Mouse (Mus musculus) heart, embryonic 13.5 days (tissue): ENCODE measurements at regions not wholly inside any gene's neighbourhood (a gene's known extent, or its start where the extent isn't known, plus 50 kb on each side); places are given as distances from the start of the nearest gene placed in this dataset.

Source experiments
- ATAC-seq: fragments of 200-750 bp; cut with Nextera tagmentation; 2 replicates; pipeline ENCODE4 v1.8.0; 2017; ENCODE audit warnings: moderate TSS enrichment; ENCODE audit not compliant: insufficient number of reproducible peaks, low FRiP score, low TSS enrichment; ENCODE audit errors: extremely low read depth
- H3K27ac ChIP-seq: fragments of 300-500 bp; sonication (generic); replicated peaks from 2 replicates; pipeline ENCODE4 v1.5.1; 2015; ENCODE audit warnings: moderate library complexity, mild to moderate bottlenecking, inconsistent platforms
- H3K27me3 ChIP-seq: fragments of 300-500 bp; sonication (generic); replicated peaks from 2 replicates; pipeline ENCODE4 v1.6.1; 2015; ENCODE audit warnings: mild to moderate bottlenecking, inconsistent platforms
- H3K36me3 ChIP-seq: fragments of 300-500 bp; sonication (generic); 2 replicates; pipeline ENCODE4 v1.6.1; 2015; ENCODE audit warnings: mild to moderate bottlenecking, inconsistent platforms
- H3K4me1 ChIP-seq: fragments of 300-500 bp; sonication (generic); 2 replicates; pipeline ENCODE4 v1.6.1; 2015; ENCODE audit warnings: inconsistent platforms
- H3K4me2 ChIP-seq: fragments of 300-500 bp; sonication (generic); 2 replicates; pipeline ENCODE4 v1.6.1; 2015; ENCODE audit warnings: inconsistent platforms, mild to moderate bottlenecking, moderate library complexity
- H3K4me3 ChIP-seq: fragments of 300-500 bp; sonication (generic); 2 replicates; pipeline ENCODE4 v1.5.1; 2015; ENCODE audit warnings: moderate library complexity, mild to moderate bottlenecking, inconsistent platforms
- H3K9ac ChIP-seq: fragments of 300-500 bp; sonication (generic); 2 replicates; pipeline ENCODE4 v1.6.1; 2015; ENCODE audit warnings: inconsistent platforms, mild to moderate bottlenecking, moderate library complexity
- H3K9me3 ChIP-seq: fragments of 300-500 bp; sonication (generic); 2 replicates; pipeline ENCODE4 v1.6.1; 2016; ENCODE audit warnings: inconsistent platforms
- WGBS: fragments of 180-500 bp; shearing (Covaris S2); methylation state at CpG from one replicate; pipeline ENCODE4 v1.1.7; 2015; ENCODE audit warnings: mixed read lengths; 5-methylcytosine and 5-hydroxymethylcytosine counted together

DNA sequence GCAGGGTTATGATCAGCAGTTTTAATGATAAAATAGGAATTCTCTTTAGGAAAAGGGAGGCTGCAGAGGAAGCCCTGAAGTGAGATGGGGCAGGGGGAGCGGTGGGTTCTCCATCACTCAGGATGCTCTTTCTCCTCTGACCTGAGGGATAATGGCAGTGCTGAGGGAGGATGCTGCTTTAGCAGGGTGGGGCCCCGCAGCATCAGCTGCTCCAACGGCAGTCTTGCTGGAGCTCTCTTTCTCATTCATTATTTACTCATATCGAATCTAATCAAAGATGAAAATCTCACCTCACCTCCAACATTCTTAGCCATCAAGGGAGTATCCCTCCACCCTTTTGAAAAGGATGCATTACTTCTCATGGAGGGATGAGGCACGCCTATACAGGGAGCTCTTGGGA, 141.7 kb downstream of the Gm11011 start:
- H3K9me3 ChIP-seq: 0 out of 2 replicates have a peak, but pooled peaks cover under 1% of the 10 kb centered on the region
- no peaks in the 10 kb centered on the region for H3K36me3 ChIP-seq
- H3K27ac ChIP-seq: no peak overlapping the region
- H3K4me1 ChIP-seq: no peaks in the 10 kb centered on the region
- 78% methylated on average over 5 of the region's 5 CpGs for WGBS
- no peaks in the 10 kb centered on the region for H3K27me3 ChIP-seq
- H3K9ac ChIP-seq: no peak overlapping the region
- ATAC-seq: no peak
- H3K4me2 ChIP-seq: no peak overlapping the region
- H3K4me3 ChIP-seq: no peak overlapping the region

DNA sequence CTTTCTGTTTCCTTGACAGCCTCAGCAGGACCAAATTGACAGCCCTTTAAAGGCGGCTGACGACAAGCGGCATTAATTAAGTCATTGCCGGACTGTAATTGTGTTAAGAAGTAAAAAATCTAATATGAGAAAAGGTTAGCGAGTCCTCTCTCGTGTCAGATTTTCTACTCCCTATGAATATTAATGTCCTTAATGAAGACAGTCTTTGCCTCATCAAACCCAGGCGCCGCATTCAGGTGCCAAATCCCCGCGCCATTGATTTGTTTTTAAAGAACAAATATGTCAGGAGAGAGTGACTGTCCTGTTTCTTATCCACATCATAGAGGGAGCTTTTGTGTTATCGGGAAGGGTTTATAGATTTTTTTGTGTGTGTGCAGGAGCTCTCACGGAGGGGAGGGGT, 142.2 kb downstream of the Gm11011 start:
- Histone ChIP-seq H3K27me3 (no peaks in the 10 kb centered on the region), H3K4me2 (no peak overlapping the region), H3K9ac (no peak overlapping the region), H3K27ac (no peak overlapping the region), H3K9me3 (0 out of 2 replicates have a peak, but pooled peaks cover 3% of the 10 kb centered on the region), H3K36me3 (no peaks in the 10 kb centered on the region), H3K4me3 (no peak overlapping the region), H3K4me1 (no peaks in the 10 kb centered on the region)
- ATAC-seq: no peak
- WGBS: 86% methylated on average over 12 of the region's 12 CpGs

DNA sequence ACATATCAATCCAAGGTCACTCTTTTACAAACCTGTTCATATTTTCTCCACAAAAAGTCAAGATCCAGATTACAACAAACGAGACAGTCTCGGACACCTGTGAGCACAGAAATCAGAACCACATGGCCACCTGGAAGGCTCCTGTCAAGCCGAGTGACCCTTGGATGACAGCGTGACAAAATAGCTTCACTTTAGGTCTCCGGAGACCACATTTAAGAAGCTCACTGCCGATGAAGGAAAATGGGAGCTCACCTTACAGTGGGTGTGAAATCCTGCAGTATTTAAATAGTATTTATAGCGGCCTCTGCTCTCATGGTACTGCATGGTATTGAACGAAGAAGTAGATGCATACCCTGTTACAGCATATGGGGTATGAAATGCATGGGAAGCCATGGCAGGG, 144.3 kb downstream of the Gm11011 start:
- no peaks in the 10 kb centered on the region for H3K27me3 ChIP-seq
- 81% methylated on average over 8 of the region's 8 CpGs for WGBS
- ATAC-seq: no peak
- no peak overlapping the region for H3K4me2 ChIP-seq
- no peak overlapping the region for H3K9ac ChIP-seq
- no peaks in the 10 kb centered on the region for H3K36me3 ChIP-seq
- no peaks in the 10 kb centered on the region for H3K4me1 ChIP-seq
- H3K4me3 ChIP-seq: no peak overlapping the region
- 0 out of 2 replicates have a peak, but pooled peaks cover 3% of the 10 kb centered on the region for H3K9me3 ChIP-seq
- H3K27ac ChIP-seq: no peak overlapping the region

DNA sequence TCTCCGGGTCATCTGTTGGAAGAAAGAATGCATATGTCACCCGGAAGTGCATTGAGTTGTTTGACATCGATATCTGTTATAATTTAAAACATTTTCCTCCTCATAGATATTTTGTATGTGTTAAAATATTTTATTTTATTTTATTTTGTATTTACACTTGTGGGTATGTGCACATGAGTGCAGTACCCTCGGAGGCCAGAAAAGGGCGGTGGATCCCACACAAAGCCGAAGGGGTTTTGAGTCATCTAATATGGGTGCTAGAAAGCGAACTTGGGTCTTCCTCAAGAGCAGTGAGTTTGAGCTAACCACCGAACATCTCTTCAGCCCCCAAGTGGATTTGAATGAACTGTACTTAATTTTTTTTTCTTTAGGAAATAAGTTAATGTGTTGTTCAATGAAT, 156.0 kb downstream of the Gm11011 start:
- Histone ChIP-seq H3K9ac (no peak overlapping the region), H3K27ac (no peak overlapping the region), H3K4me3 (no peak overlapping the region), H3K27me3 (no peaks in the 10 kb centered on the region), H3K4me1 (no peaks in the 10 kb centered on the region), H3K36me3 (no peaks in the 10 kb centered on the region), H3K4me2 (no peak overlapping the region), H3K9me3 (0 out of 2 replicates have a peak, but pooled peaks cover 7% of the 10 kb centered on the region)
- WGBS: 87% methylated on average over 8 of the region's 8 CpGs
- no peak for ATAC-seq

DNA sequence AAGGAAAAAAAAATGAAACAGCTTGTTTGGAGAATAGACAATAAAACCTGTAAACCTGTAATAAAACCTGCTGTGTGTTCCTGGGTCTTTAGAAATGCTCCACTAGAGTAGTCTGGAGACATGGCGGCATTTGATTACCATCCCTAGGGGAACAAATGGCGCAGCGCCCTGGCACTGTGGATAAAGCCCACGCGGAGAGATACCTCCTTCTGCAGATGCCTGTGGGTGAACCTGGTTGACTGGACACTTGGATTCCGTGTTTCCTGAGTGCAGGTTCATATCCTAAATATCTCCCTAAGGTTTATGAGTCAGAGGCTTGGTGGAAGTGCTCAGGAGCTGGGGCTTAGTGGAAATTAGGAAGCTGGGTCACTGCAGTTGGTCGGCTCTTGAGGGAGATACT, 158.1 kb downstream of the Gm11011 start:
- ATAC-seq: no peak
- Histone ChIP-seq H3K4me1 (no peaks in the 10 kb centered on the region), H3K4me3 (no peak overlapping the region), H3K4me2 (no peak overlapping the region), H3K9me3 (no peaks in the 10 kb centered on the region), H3K27me3 (no peaks in the 10 kb centered on the region), H3K9ac (no peak overlapping the region), H3K27ac (no peak overlapping the region), H3K36me3 (no peaks in the 10 kb centered on the region)
- 82% methylated on average over 7 of the region's 7 CpGs for WGBS

DNA sequence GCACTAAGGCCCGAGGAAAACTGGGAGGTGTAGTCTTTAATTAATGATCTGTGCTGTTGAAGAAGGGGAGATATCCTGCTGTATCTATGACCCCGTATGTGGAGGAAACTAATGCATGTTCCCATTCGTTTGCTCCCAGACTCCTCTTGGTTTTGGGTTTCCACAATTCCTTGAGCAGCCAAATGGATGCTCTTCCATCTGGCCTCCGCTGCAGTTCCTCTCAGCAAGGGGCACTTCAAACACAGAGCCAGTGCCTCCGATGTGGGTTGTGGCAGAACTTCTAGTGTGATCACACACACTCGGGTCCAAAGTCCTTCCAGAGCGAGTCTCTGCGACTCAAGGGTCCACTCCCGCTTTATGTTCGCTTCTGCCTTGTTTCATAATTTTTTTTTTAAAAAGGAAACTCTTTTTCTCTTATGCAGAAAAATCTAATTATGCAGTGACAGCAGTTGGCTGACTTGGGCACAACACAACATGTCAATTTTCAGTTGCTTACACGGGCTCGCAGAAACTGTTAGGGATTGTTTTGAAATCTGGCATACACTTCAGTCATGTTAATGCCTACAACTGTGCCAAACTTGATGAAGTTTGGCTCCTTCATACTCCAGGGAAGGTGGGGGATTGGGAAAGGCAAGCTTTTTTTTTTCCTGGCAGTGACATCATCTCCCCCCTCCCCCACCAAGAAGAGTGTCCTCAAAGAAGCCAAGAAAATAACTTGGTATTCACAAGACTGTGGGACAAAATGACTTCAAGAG, 163.2 kb downstream of the Gm11011 start:
- 0 out of 2 replicates have a peak, but pooled peaks cover 2% of the 10 kb centered on the region for H3K27me3 ChIP-seq
- no peak for ATAC-seq
- WGBS: 70% methylated on average over 12 of the region's 12 CpGs
- H3K9ac ChIP-seq: no peak overlapping the region
- no peak overlapping the region for H3K27ac ChIP-seq
- no peaks in the 10 kb centered on the region for H3K4me1 ChIP-seq
- no peak overlapping the region for H3K4me3 ChIP-seq
- no peaks in the 10 kb centered on the region for H3K36me3 ChIP-seq
- H3K9me3 ChIP-seq: no peaks in the 10 kb centered on the region
- H3K4me2 ChIP-seq: no peak overlapping the region

DNA sequence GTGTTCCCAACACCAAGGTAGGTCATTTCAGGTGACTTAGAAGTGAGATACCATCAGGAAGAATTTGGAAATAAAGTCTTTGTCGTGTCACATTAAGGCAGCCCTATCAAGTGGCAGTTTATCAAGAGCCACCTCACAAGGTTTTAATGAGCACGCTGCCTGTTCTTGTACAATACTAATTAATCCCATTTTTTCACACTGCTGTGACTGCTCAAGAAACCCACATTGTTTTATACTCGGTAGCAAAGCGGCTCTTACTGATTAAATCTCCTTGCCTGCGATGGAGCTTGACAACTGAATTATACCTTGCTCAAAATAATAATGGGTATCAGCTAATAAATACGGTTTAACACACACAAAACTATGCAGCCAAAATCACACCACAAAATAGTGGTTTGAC, 175.2 kb downstream of the Gm11011 start:
- H3K27ac ChIP-seq: no peak overlapping the region
- H3K4me1 ChIP-seq: no peaks in the 10 kb centered on the region
- ATAC-seq: no peak
- no peak overlapping the region for H3K4me2 ChIP-seq
- no peak overlapping the region for H3K9ac ChIP-seq
- H3K27me3 ChIP-seq: no peaks in the 10 kb centered on the region
- 75% methylated on average over 6 of the region's 6 CpGs for WGBS
- H3K9me3 ChIP-seq: peaks cover 4% of the 10 kb centered on the region; the same call in 1 of the 2 replicates
- no peak overlapping the region for H3K4me3 ChIP-seq
- H3K36me3 ChIP-seq: no peaks in the 10 kb centered on the region

DNA sequence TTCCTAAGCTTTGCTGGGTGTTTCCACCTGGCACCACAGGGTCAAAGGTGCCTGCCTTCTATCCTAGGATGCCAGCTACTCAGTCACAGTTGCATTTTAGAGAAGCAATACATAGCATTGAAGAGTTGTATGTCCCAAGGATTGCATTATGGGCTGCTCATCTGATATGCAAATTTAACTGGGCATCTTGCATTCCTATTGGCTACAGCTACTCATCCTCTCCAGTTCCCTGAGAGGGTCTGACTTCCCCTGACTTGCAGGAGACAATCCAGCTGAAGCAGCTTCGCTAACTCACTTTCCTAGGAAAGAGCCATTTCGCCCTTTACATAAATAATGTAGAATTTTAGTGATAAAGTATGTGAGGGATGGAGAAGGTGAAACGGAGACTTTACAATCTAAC, 177.5 kb downstream of the Gm11011 start:
- Histone ChIP-seq H3K27ac (no peak overlapping the region), H3K9ac (no peak overlapping the region), H3K36me3 (no peaks in the 10 kb centered on the region), H3K4me2 (no peak overlapping the region), H3K9me3 (peaks cover 18% of the 10 kb centered on the region; the same call in 1 of the 2 replicates), H3K27me3 (no peaks in the 10 kb centered on the region), H3K4me3 (no peak overlapping the region), H3K4me1 (no peaks in the 10 kb centered on the region)
- 51% methylated on average over 3 of the region's 3 CpGs for WGBS
- no peak for ATAC-seq

DNA sequence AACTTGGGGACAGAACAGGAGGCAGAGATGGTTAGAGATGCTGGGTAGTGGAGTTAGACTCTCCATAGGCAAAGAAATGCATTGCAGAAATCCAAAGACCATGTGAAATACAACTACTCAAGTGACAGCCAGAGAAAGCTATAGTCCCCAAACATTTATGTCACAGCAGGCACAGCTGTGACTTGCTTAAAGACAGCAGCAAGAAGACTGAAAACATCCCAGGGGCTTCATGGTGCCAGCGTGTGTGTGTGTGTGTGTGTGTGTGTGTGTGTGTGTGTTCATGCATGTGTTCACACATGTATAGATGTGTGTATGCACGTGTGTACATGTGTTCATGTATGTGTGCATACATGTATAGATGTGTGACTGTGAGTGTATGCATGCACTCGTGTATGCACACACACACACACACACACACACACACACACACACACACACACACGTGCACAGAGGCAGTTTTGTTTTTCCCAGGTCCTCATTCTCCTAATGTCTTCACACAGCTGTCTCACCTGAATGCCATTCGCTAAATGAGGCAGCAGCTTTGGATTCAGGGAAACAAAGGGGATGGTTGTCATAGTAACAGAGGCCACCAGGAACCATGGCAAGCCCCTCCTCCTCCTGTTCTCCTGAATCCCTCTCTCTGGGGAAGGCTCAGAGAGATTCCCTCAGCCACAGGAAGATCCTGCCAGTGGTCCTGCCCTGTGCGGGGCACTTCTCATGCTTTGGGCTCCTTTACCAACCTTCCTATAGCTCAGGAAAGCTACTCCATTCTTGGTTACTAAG, 182.4 kb downstream of the Gm11011 start:
- Histone ChIP-seq H3K9me3 (peaks cover 26% of the 10 kb centered on the region; the same call in 1 of the 2 replicates), H3K4me3 (no peak overlapping the region), H3K36me3 (no peaks in the 10 kb centered on the region), H3K4me2 (no peak overlapping the region), H3K9ac (no peak overlapping the region), H3K27ac (no peak overlapping the region), H3K4me1 (no peaks in the 10 kb centered on the region), H3K27me3 (no peaks in the 10 kb centered on the region)
- 31% methylated on average over 6 of the region's 6 CpGs for WGBS
- ATAC-seq: no peak

DNA sequence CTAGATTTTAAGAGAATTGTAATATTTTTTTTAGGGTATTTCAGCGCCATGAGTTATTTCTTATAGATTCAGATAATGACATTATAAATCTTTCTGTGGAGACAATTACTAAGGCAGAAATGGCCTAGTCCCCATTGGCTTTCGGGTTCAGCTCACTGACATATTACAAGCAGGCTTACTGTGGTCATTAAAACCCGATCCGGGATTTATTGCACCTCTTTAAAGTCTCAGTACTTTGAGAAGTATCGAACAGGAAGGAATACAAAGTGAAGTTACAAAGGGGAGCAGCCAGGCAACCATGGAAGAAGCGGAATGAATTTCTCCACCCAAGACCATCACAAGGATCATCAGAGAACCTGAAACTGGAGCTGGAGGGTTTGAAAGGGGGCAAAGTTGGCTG, 189.8 kb downstream of the Gm11011 start:
- no peak for ATAC-seq
- Histone ChIP-seq H3K27me3 (no peaks in the 10 kb centered on the region), H3K9me3 (0 out of 2 replicates have a peak, but pooled peaks cover 5% of the 10 kb centered on the region), H3K27ac (no peak overlapping the region), H3K4me2 (no peak overlapping the region), H3K4me3 (no peak overlapping the region), H3K9ac (no peak overlapping the region), H3K36me3 (no peaks in the 10 kb centered on the region), H3K4me1 (no peaks in the 10 kb centered on the region)
- WGBS: 76% methylated on average over 6 of the region's 6 CpGs

DNA sequence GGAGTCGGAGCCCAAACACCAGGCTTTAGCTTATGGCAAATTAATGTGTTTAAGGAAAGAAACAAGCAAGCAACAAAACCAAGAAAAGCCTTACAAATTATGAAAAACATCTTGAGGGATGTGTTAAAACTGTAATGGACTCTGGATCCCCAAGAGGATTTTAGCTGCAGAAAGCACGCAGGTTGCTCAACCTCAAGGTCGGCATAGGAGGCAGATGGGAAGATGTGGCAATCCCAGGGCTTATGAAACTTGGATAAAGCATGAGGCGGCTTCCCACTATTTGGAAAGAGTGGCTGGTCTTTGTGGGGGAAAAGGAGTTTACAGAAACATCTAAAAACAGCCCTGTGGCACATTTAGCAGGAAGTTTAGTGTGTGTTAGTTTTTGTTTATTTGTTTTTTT, 190.5 kb downstream of the Gm11011 start:
- Histone ChIP-seq H3K27me3 (no peaks in the 10 kb centered on the region), H3K4me3 (no peak overlapping the region), H3K4me1 (no peaks in the 10 kb centered on the region), H3K36me3 (no peaks in the 10 kb centered on the region), H3K9ac (no peak overlapping the region), H3K9me3 (no peaks in the 10 kb centered on the region), H3K27ac (no peak overlapping the region), H3K4me2 (no peak overlapping the region)
- WGBS: 68% methylated on average over 4 of the region's 4 CpGs
- ATAC-seq: no peak
